In the genomic region with DNA sequence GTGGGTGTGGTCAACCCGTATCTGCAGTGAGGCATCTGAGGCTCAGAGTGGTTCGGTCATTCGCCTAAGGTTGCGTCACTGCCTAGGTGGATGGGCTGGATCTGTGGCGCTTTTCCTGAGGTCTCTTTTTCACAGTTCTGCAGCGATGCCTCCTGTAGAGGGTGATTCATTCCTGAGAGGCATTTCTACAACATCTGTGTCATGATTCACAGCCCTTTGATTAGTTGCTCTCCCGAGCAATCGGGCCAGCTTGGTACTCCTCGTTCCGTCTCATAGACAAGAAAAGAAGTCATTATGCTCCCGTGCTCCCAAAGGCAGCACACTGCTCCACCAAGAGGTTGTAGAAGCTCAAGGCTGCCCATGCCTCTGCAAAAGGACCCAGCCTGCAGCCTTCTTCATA, we compare ENCODE assay signal across 9 mouse cellular contexts. TPM values are rescaled to one million over a fixed set of nuclear protein-coding genes. Genes with fewer than 3 reads are reported as not detected.
DNase-seq lines count a peak whose midpoint lies in the region; ATAC-seq and TF ChIP-seq lines count a peak whose summit lies in the region.
"Had no signal": no experiment of that assay in that cellular context is flagged by ENCODE, and none has a peak within 500 bp of the region (broad histone marks: within the 10 kb centered on the region; RNA-seq: fewer than 3 reads in every experiment).

No protein-coding gene starts in this region.

- no peak overlapping the region for H3K4me3 ChIP-seq in liver, adult 2 months (ENCODE audit: insufficient read depth, low read depth, low read length)
- H3K4me3 ChIP-seq in liver, embryonic 12.5 days = no peak overlapping the region
- H3K4me3 ChIP-seq in stomach, embryonic 15.5 days (replicated peaks) = no peak overlapping the region

- no peaks in the 10 kb centered on the region for H3K79me2 ChIP-seq in liver, adult 2 months (ENCODE audit: control insufficient read depth, insufficient read depth, low read length)

- no peak for ATAC-seq in liver, embryonic 12.5 days
- ATAC-seq in frontal cortex, adult (ENCODE audit: low TSS enrichment) = peak; percentile 93
- ATAC-seq in stomach, embryonic 15.5 days (ENCODE audit: insufficient read depth, low FRiP score, low read depth) = peak; percentile 28; the same call in 1 of the 2 replicates

- TF ChIP-seq POLR2A in liver, adult 2 months (IDR thresholded peaks at IDR 0.05; ENCODE audit: extremely low read depth, insufficient read depth, low read length) = no peak

- no peaks in the 10 kb centered on the region for H3K9me3 ChIP-seq in liver, embryonic 12.5 days (replicated peaks)
- no peaks in the 10 kb centered on the region for H3K9me3 ChIP-seq in stomach, embryonic 15.5 days

- peaks cover 4% of the 10 kb centered on the region for H3K4me1 ChIP-seq in liver, adult 2 months (ENCODE audit: control insufficient read depth, insufficient read depth, low read length)
- H3K4me1 ChIP-seq in liver, embryonic 12.5 days = no peaks in the 10 kb centered on the region
- H3K4me1 ChIP-seq in stomach, embryonic 15.5 days = 0 out of 2 replicates have a peak, but pooled peaks cover 9% of the 10 kb centered on the region

- WGBS in liver, adult 2 months = 54% methylated on average over 11 of the region's 11 CpGs
- WGBS in liver, embryonic 12.5 days (ENCODE audit: insufficient replicate concordance) = 44% methylated on average over 11 of the region's 11 CpGs
- 51% methylated on average over 11 of the region's 11 CpGs for WGBS in stomach, embryonic 15.5 days

- no peaks in the 10 kb centered on the region for H3K36me3 ChIP-seq in liver, adult 2 months (ENCODE audit: control insufficient read depth, insufficient read depth, low read length)
- no peaks in the 10 kb centered on the region for H3K36me3 ChIP-seq in liver, embryonic 12.5 days
- no peaks in the 10 kb centered on the region for H3K36me3 ChIP-seq in stomach, embryonic 15.5 days

- no peak overlapping the region for H3K4me2 ChIP-seq in liver, embryonic 12.5 days
- no peak overlapping the region for H3K4me2 ChIP-seq in stomach, embryonic 15.5 days
- H3K4me2 ChIP-seq: liver, embryonic 11.5 days had no signal

- H3K9ac ChIP-seq in liver, adult 2 months (ENCODE audit: low read depth, low read length) = no peak overlapping the region
- no peak overlapping the region for H3K9ac ChIP-seq in liver, embryonic 12.5 days
- H3K9ac ChIP-seq in stomach, embryonic 15.5 days = no peak overlapping the region

- peak; percentile 29; the same call in 1 of the 2 replicates for TF ChIP-seq CTCF in liver, adult 2 months (IDR thresholded peaks at IDR 0.05; ENCODE audit: low read depth, low read length)

- no peaks in the 10 kb centered on the region for H3K27me3 ChIP-seq in liver, adult 2 months (ENCODE audit: control insufficient read depth, insufficient read depth, low read length)
- H3K27me3 ChIP-seq in liver, embryonic 12.5 days (replicated peaks) = no peaks in the 10 kb centered on the region
- H3K27me3 ChIP-seq in stomach, embryonic 15.5 days (replicated peaks) = no peaks in the 10 kb centered on the region

- DNase-seq in liver, adult 2 months (ENCODE audit: extremely low read depth, low read depth, low spot score) = no peak
- DNase-seq in layer of hippocampus, adult 9-11 months = peak; percentile 71
- DNase-seq in gastrocnemius, postnatal 4 days (ENCODE audit: low spot score in 2 of 2) = no peak
- no peak for DNase-seq in neural tube, embryonic 10.5 days (ENCODE audit: extremely low spot score, low spot score)
- no peak for DNase-seq in cerebellum, adult 11 months

- H3K27ac ChIP-seq in liver, adult 2 months (replicated peaks; ENCODE audit: insufficient read depth, low read depth, low read length) = no peak overlapping the region
- H3K27ac ChIP-seq in liver, embryonic 12.5 days = no peak overlapping the region
- no peak overlapping the region for H3K27ac ChIP-seq in stomach, embryonic 15.5 days

RNA-seq across cellular contexts. Expression of a gene that starts 11.4 kb away (rescaled TPM):
- 77.3 and 102 TPM in 2 replicates for total RNA-seq in liver, adult 2 months (2014; rRNA removed)
- 180 and 217 TPM in 2 replicates for polyA plus RNA-seq in liver, adult 2 months (2012; rRNA removed)
- 17.9 and 18.2 TPM in 2 replicates for polyA plus RNA-seq in liver, embryonic 12.5 days (2016; fragmentation: Nextera tagmentation; extraction: Ambion mirVana)
- 63.7 and 66.1 TPM in 2 replicates for polyA plus RNA-seq in stomach, embryonic 15.5 days (2015; fragmentation: Nextera tagmentation; extraction: Ambion mirVana)
- 1 to 10 TPM; 3.3 to 3.9 TPM for total RNA-seq in gastrocnemius, postnatal 4 days (2021)
